Mouse (Mus musculus): ENCODE results near the gene Hrg. TPM values are rescaled to one million over a fixed set of nuclear protein-coding genes. Genes with fewer than 3 reads are reported as not detected.

Hrg gene
- not detected in 2 replicates for polyA plus RNA-seq (2012; rRNA removed; ENCODE audit: low replicate concordance)

DNA sequence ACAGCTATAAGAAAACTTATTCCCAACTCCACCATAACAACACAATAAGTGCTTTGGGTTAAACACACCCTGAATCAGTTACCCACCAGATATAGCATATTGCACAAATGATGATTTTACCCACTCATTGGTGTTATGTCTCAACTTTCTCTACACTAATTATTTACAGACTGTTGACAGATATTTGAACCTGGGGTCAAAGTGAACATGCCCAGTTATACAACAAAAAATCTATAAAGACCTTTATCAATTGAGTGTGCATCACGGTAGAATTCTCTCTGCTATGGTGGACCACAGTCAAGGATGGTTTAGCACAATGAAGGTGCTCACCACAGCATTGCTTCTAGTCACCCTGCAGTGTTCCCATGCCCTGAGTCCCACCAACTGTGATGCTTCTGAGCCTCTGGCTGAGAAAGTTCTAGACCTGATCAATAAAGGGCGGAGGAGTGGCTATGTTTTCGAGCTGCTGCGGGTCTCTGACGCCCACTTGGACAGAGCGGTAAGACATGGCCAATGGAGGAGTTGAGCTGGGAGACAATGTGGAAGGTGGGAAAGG, at the start of gene Hrg:
Gene Hrg, plus strand, starts transcription at position 233 of the 556 bp plus-strand sequence.

DNA sequence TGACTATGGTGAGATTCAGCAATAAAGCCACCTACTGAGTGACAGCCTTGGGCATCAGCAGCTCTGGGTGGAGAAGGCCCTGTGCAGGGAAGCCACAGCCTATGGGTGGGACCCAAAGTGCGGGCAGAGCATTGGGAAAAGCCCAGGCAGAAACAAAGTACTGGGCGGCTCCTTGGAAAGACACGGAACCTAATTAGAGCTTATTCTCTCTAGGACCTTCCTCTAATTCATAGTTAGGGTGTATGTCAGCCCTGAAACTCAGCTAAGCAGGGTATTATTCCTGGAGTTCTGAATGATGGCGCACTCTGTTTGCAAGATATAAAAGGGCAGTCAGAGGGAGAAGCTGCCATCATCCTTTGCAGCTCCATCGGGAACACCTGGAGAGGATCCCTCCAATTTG, 32.8 kb upstream of the Hrg start, which contains the start of gene Fetub:
Gene Fetub, plus strand, starts transcription at position 301 of the 400 bp plus-strand sequence.

Other genes starting within 250 kb of the Hrg start
- gene Crygs, start 139.5 kb upstream of the Hrg start, polyA plus RNA-seq (2012; rRNA removed; ENCODE audit: low replicate concordance): not detected in 2 replicates
- 3.3 and 4.8 TPM in 2 replicates for gene Tbccd1, start 93.4 kb upstream of the Hrg start, polyA plus RNA-seq (2012; rRNA removed; ENCODE audit: low replicate concordance)
- gene Dnajb11, start 93.2 kb upstream of the Hrg start, polyA plus RNA-seq (2012; rRNA removed; ENCODE audit: low replicate concordance): 19.0 and 19.1 TPM in 2 replicates
- 1.1 TPM in 1 of 2 replicates, not detected in the other for gene Ahsg, start 59.8 kb upstream of the Hrg start, polyA plus RNA-seq (2012; rRNA removed; ENCODE audit: low replicate concordance)
- gene Fetub, start 32.7 kb upstream of the Hrg start, polyA plus RNA-seq (2012; rRNA removed; ENCODE audit: low replicate concordance): 0.30 and 0.38 TPM in 2 replicates
- gene Kng2, start 78.4 kb downstream of the Hrg start, polyA plus RNA-seq (2012; rRNA removed; ENCODE audit: low replicate concordance): not detected in 2 replicates
- not detected in 2 replicates for gene Kng1, start 106.8 kb downstream of the Hrg start, polyA plus RNA-seq (2012; rRNA removed; ENCODE audit: low replicate concordance)
- gene Eif4a2, start 156.4 kb downstream of the Hrg start, polyA plus RNA-seq (2012; rRNA removed; ENCODE audit: low replicate concordance): 9.5 and 10.5 TPM in 2 replicates
- 0.47 TPM in 1 of 2 replicates, not detected in the other for gene Rfc4, start 176.7 kb downstream of the Hrg start, polyA plus RNA-seq (2012; rRNA removed; ENCODE audit: low replicate concordance)
- gene Adipoq, start 195.5 kb downstream of the Hrg start, polyA plus RNA-seq (2012; rRNA removed; ENCODE audit: low replicate concordance): 0.85 and 13.0 TPM in 2 replicates

Measured in duodenum, adult 2 months (tissue).